Mouse (Mus musculus) hindbrain, embryonic 14.5 days (tissue): ENCODE data around the gene Tmem245. TPM values are rescaled to one million over a fixed set of nuclear protein-coding genes. Genes with fewer than 3 reads are reported as not detected.

Experiments
- ATAC-seq: fragments of 200-750 bp; cut with Nextera tagmentation; 2 replicates; pipeline ENCODE4 v1.8.0; 2017; ENCODE audit warnings: moderate number of reproducible peaks, mild to moderate bottlenecking, moderate TSS enrichment, moderate library complexity; ENCODE audit not compliant: low FRiP score
- DNase-seq: peaks from one replicate; pipeline ENCODE4 v3.0.0-alpha.2; 2015; ENCODE audit warnings: low spot score
- H3K27ac ChIP-seq: fragments of 300-500 bp; sonication (generic); 2 replicates; pipeline ENCODE4 v1.5.1; 2014; ENCODE audit warnings: mild to moderate bottlenecking, moderate library complexity
- H3K27me3 ChIP-seq: fragments of 300-500 bp; sonication (generic); 2 replicates; pipeline ENCODE4 v1.6.1; 2014; ENCODE audit warnings: mild to moderate bottlenecking, low read length, mixed read lengths; ENCODE audit not compliant: control insufficient read depth, insufficient read depth
- H3K36me3 ChIP-seq: fragments of 300-500 bp; sonication (generic); replicated peaks from 2 replicates; pipeline ENCODE4 v1.6.1; 2014; ENCODE audit not compliant: control insufficient read depth, insufficient read depth
- H3K4me1 ChIP-seq: fragments of 300-500 bp; sonication (generic); replicated peaks from 2 replicates; pipeline ENCODE4 v1.6.1; 2014; ENCODE audit warnings: antibody characterized with exemption, low read length, mixed read lengths; ENCODE audit not compliant: control insufficient read depth, insufficient read depth
- H3K4me2 ChIP-seq: fragments of 300-500 bp; sonication (generic); replicated peaks from 2 replicates; pipeline ENCODE4 v1.6.1; 2014; ENCODE audit warnings: mild to moderate bottlenecking, moderate library complexity
- H3K4me3 ChIP-seq: fragments of 300-500 bp; sonication (generic); replicated peaks from 2 replicates; pipeline ENCODE4 v1.5.1; 2014; ENCODE audit warnings: mild to moderate bottlenecking, low read length
- H3K9ac ChIP-seq: fragments of 300-500 bp; sonication (generic); 2 replicates; pipeline ENCODE4 v1.6.1; 2014
- H3K9me3 ChIP-seq: fragments of 300-500 bp; sonication (generic); 2 replicates; pipeline ENCODE4 v1.6.1; 2016; ENCODE audit warnings: low read length; ENCODE audit not compliant: control insufficient read depth
- WGBS: fragments of 180-500 bp; shearing (Covaris S2); extraction: QIAGEN DNeasy Blood & Tissue Kit; methylation state at CpG from one replicate; pipeline ENCODE4 v1.1.7; 2014; 5-methylcytosine and 5-hydroxymethylcytosine counted together
- polyA plus RNA-seq: library from polyadenylated mRNA; unstranded; fragments of >200 nt; fragmentation: Nextera tagmentation; extraction: Ambion mirVana; gene quantifications from 2 replicates; pipeline ENCODE4 v1.2.1, GENCODE M21; 2014

Tmem245 gene
- polyA plus RNA-seq, 1 experiment from 2014 or later: 10.5 TPM

- H3K9me3 ChIP-seq: 0 out of 2 replicates have a peak, but pooled peaks cover 6% of the 10 kb centered on the region
- DNase-seq: no peak
- H3K9ac ChIP-seq: no peak overlapping the region
- no peaks in the 10 kb centered on the region for H3K4me1 ChIP-seq
- H3K4me3 ChIP-seq: no peak overlapping the region
- WGBS: 68% methylated on average over 12 of the region's 12 CpGs
- H3K4me2 ChIP-seq: no peak overlapping the region
- peaks cover 24% of the 10 kb centered on the region for H3K36me3 ChIP-seq
- no peaks in the 10 kb centered on the region for H3K27me3 ChIP-seq
- no peak for ATAC-seq
- H3K27ac ChIP-seq: no peak overlapping the region
Observed at GRCm38 (mm10) chr4:56845896-56846533, 101.2 kb downstream of the Tmem245 start.

GRCm38 (mm10) chr4:56844911-56845310, 102.3 kb downstream of the Tmem245 start:
- no peaks in the 10 kb centered on the region for H3K4me1 ChIP-seq
- H3K4me3 ChIP-seq: no peak overlapping the region
- 94% methylated on average over 4 of the region's 4 CpGs for WGBS
- H3K9me3 ChIP-seq: 0 out of 2 replicates have a peak, but pooled peaks cover 6% of the 10 kb centered on the region
- no peak overlapping the region for H3K27ac ChIP-seq
- no peaks in the 10 kb centered on the region for H3K27me3 ChIP-seq
- ATAC-seq: no peak
- no peak overlapping the region for H3K4me2 ChIP-seq
- no peak for DNase-seq
- H3K9ac ChIP-seq: no peak overlapping the region
- peaks cover 31% of the 10 kb centered on the region for H3K36me3 ChIP-seq

DNA sequence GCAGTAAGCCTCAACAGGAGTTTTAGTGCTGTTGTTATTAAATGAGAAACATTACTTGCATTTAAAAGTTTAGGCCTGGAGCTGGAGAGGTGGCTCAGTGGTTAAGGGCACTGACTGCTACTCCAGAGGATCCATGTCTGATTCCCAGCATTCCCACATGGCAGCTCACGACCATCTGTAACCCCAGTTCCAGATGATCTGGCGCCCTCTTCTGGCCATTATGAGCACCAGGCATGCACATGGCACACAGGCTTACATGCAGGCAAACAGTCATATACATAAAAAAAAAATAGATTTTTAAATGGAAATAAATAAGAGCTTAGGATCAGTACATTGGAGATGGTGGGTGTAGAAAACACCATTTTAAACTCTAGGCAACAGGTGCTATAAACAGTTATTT, 103.3 kb downstream of the Tmem245 start:
- Histone ChIP-seq H3K36me3 (peaks cover 35% of the 10 kb centered on the region), H3K27me3 (no peaks in the 10 kb centered on the region), H3K27ac (no peak overlapping the region), H3K9ac (no peak overlapping the region), H3K9me3 (0 out of 2 replicates have a peak, but pooled peaks cover 6% of the 10 kb centered on the region), H3K4me3 (no peak overlapping the region), H3K4me1 (no peaks in the 10 kb centered on the region), H3K4me2 (no peak overlapping the region)
- WGBS: 90% methylated on average over 2 of the region's 2 CpGs
- no peak for ATAC-seq
- DNase-seq: no peak

- Histone ChIP-seq H3K9me3 (0 out of 2 replicates have a peak, but pooled peaks cover 6% of the 10 kb centered on the region), H3K36me3 (peaks cover 49% of the 10 kb centered on the region), H3K4me3 (no peak overlapping the region), H3K27me3 (no peaks in the 10 kb centered on the region), H3K4me2 (no peak overlapping the region), H3K4me1 (no peaks in the 10 kb centered on the region), H3K27ac (no peak overlapping the region), H3K9ac (no peak overlapping the region)
- 80% methylated on average over 7 of the region's 7 CpGs for WGBS
- no peak for ATAC-seq
- no peak for DNase-seq
Observed at GRCm38 (mm10) chr4:56842501-56842900, 104.7 kb downstream of the Tmem245 start.

DNA sequence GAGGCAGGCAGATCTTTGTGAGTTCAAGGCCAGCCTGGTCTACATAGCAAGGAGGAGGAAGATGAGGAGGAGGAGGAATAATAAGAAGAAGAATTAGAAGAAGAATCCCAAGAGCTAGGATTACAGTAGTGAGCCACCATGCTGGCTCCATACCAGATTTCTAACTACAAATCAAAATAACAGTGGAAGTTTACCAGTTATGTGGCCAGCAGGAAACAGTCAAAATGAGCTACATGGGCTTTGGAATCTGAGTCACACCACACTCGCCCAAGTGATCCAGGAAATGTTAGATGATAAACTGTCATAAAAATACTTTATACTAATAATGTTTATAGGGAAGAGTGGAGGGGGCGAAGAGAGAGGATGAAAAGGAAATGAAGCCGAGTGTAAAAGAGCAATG, 106.9 kb downstream of the Tmem245 start:
- Histone ChIP-seq H3K4me1 (no peaks in the 10 kb centered on the region), H3K9me3 (0 out of 2 replicates have a peak, but pooled peaks cover 6% of the 10 kb centered on the region), H3K9ac (no peak overlapping the region), H3K27me3 (no peaks in the 10 kb centered on the region), H3K4me3 (no peak overlapping the region), H3K36me3 (peaks cover 56% of the 10 kb centered on the region), H3K4me2 (no peak overlapping the region), H3K27ac (no peak overlapping the region)
- no peak for DNase-seq
- no peak for ATAC-seq
- WGBS: 89% methylated on average over 3 of the region's 3 CpGs

DNA sequence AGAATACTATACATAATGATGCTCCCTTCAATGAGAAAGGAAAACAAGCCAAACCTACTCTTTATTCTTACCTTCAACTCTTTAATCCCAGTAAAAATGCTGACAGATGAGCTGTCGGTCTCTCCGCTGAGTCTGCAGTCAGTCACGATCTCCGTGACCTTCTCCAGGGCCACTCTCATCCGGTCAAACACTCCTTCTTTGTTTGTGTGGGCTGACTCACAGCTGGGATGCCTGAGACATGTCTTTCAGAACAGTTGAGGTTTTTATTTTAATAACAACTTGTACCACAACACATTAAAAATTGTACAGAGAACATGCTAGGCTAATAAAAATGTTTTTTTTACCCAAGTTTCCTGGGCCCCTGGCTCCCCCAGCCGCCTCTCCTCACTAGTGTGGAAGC, 109.6 kb downstream of the Tmem245 start:
- Histone ChIP-seq H3K36me3 (peaks cover 69% of the 10 kb centered on the region), H3K4me1 (no peaks in the 10 kb centered on the region), H3K4me2 (no peak overlapping the region), H3K4me3 (no peak overlapping the region), H3K9ac (no peak overlapping the region), H3K27me3 (no peaks in the 10 kb centered on the region), H3K27ac (no peak overlapping the region), H3K9me3 (no peaks in the 10 kb centered on the region)
- no peak for DNase-seq
- WGBS: 83% methylated on average over 6 of the region's 6 CpGs
- ATAC-seq: no peak

GRCm38 (mm10) chr4:56831998-56832397, 115.2 kb downstream of the Tmem245 start:
- Histone ChIP-seq H3K36me3 (peaks cover 71% of the 10 kb centered on the region), H3K4me3 (no peak overlapping the region), H3K9ac (no peak overlapping the region), H3K27ac (no peak overlapping the region), H3K27me3 (no peaks in the 10 kb centered on the region), H3K4me1 (no peaks in the 10 kb centered on the region), H3K4me2 (no peak overlapping the region), H3K9me3 (no peaks in the 10 kb centered on the region)
- no peak for ATAC-seq
- 87% methylated on average over 7 of the region's 7 CpGs for WGBS
- no peak for DNase-seq

DNA sequence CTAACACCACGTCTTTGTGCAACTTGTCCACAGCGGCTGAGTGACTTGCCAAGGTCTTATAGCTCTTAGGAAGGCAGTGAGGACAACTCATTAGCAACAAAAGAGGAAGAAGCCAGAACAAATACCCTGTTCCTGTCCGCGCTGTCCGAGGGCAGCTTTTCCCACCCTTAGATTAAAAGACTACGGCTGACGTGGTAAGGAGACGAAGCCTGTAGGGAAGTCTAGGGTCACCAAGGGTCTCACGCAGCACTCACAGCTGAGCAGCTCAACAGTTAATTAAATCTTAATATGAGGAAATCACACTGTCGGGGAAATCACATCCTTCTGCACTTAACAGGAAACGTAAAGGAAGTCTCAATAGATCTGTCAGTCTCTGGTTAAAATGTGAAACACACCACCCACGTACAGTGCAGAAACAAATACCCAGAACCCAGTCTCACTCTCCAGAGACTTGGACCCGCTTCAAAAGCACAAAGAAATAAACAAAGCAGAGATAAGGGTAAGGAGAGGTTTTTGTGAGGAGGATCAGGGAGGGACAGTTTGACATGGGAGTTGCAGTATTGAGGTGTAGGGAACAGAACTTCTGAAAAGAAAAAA, 116.1 kb downstream of the Tmem245 start:
- WGBS: 59% methylated on average over 13 of the region's 13 CpGs
- H3K4me2 ChIP-seq: no peak overlapping the region
- H3K4me1 ChIP-seq: no peaks in the 10 kb centered on the region
- H3K9me3 ChIP-seq: no peaks in the 10 kb centered on the region
- DNase-seq (no peak), ATAC-seq (no peak)
- H3K27me3 ChIP-seq: no peaks in the 10 kb centered on the region
- no peak overlapping the region for H3K9ac ChIP-seq
- no peak overlapping the region for H3K4me3 ChIP-seq
- H3K36me3 ChIP-seq: peaks cover 70% of the 10 kb centered on the region
- H3K27ac ChIP-seq: no peak overlapping the region

DNA sequence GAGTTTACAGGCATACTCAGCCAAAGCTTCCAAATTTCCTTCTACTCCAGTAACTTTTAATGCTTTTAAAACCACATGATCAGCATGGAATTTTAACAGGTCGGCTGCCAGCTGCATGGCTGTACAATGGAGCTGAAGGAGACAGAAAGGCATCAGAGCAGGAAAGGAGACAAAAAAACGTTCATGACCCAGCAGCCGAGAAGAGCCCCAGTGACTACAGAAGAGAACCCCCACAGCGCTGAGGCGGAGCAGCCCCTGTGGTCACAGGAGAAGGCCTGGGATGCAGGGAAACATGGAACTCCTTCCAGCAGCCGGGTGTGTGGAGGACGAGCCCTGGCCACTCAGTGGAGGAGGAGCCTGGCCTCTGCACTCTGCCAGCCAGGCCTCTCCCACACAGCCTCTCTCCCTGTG, 117.7 kb downstream of the Tmem245 start:
- DNase-seq (no peak), ATAC-seq (no peak)
- H3K4me1 ChIP-seq: no peaks in the 10 kb centered on the region
- H3K36me3 ChIP-seq: peaks cover 63% of the 10 kb centered on the region
- no peak overlapping the region for H3K27ac ChIP-seq
- no peak overlapping the region for H3K4me3 ChIP-seq
- no peaks in the 10 kb centered on the region for H3K9me3 ChIP-seq
- no peak overlapping the region for H3K9ac ChIP-seq
- WGBS: 47% methylated on average over 7 of the region's 7 CpGs
- no peak overlapping the region for H3K4me2 ChIP-seq
- H3K27me3 ChIP-seq: no peaks in the 10 kb centered on the region
